Mouse (Mus musculus) lung, embryonic 16.5 days (tissue): ENCODE data around the gene Prr23a1. TPM values are rescaled to one million over a fixed set of nuclear protein-coding genes. Genes with fewer than 3 reads are reported as not detected.
"Not testable (repeated sequence)": the region's sequence is repeated elsewhere in the genome, so short reads cannot be mapped to it uniquely, and the experiment has no call there.

ENCODE experiments used
- ATAC-seq: fragments of 200-750 bp; cut with Nextera tagmentation; 2 replicates; pipeline ENCODE4 v1.8.0; 2017; ENCODE audit warnings: low read depth, mild to moderate bottlenecking, moderate library complexity
- H3K27ac ChIP-seq: fragments of 300-500 bp; sonication (generic); 2 replicates; pipeline ENCODE4 v1.5.1; 2014; ENCODE audit warnings: mild to moderate bottlenecking, control low read depth, low read length
- H3K27me3 ChIP-seq: fragments of 300-500 bp; sonication (generic); 2 replicates; pipeline ENCODE4 v1.6.1; 2014; ENCODE audit warnings: low read depth, low read length, mixed read lengths; ENCODE audit not compliant: control insufficient read depth, insufficient read depth
- H3K36me3 ChIP-seq: fragments of 300-500 bp; sonication (generic); 2 replicates; pipeline ENCODE4 v1.6.1; 2014; ENCODE audit warnings: low read length; ENCODE audit not compliant: control insufficient read depth, insufficient read depth
- H3K4me1 ChIP-seq: fragments of 300-500 bp; sonication (generic); replicated peaks from 2 replicates; pipeline ENCODE4 v1.6.1; 2014; ENCODE audit warnings: low read length, mixed read lengths; ENCODE audit not compliant: control insufficient read depth, insufficient read depth
- H3K4me2 ChIP-seq: fragments of 300-500 bp; sonication (generic); 2 replicates; pipeline ENCODE4 v1.6.1; 2014; ENCODE audit warnings: low read depth, low read length, control low read depth
- H3K4me3 ChIP-seq: fragments of 300-500 bp; sonication (generic); 2 replicates; pipeline ENCODE4 v1.5.1; 2014; ENCODE audit warnings: mild to moderate bottlenecking, low read length, control low read depth
- H3K9ac ChIP-seq: fragments of 300-500 bp; sonication (generic); 2 replicates; pipeline ENCODE4 v1.6.1; 2014; ENCODE audit warnings: low read length, control low read depth
- H3K9me3 ChIP-seq: fragments of 300-500 bp; sonication (generic); 2 replicates; pipeline ENCODE4 v1.6.1; 2016; ENCODE audit warnings: low read length; ENCODE audit not compliant: control insufficient read depth
- WGBS: fragments of 180-500 bp; shearing (Covaris S2); extraction: QIAGEN DNeasy Blood & Tissue Kit; methylation state at CpG from one replicate; pipeline ENCODE4 v1.1.7; 2014; 5-methylcytosine and 5-hydroxymethylcytosine counted together
- polyA plus RNA-seq: library from polyadenylated mRNA; unstranded; fragments of >200 nt; fragmentation: Nextera tagmentation; extraction: Ambion mirVana; gene quantifications from 2 replicates; pipeline ENCODE4 v1.2.1, GENCODE M21; 2015

The Prr23a1 gene
- not detected in 2 replicates for polyA plus RNA-seq

GRCm38 (mm10) chr9:98842117-98842516 lies at the start of gene Prr23a1:
Gene Prr23a1 (plus strand): TSS chr9:98842503.
- Histone ChIP-seq H3K27me3 (no peaks in the 10 kb centered on the region), H3K9me3 (0 out of 2 replicates have a peak, but pooled peaks cover 3% of the 10 kb centered on the region), H3K4me1 (no peaks in the 10 kb centered on the region), H3K4me3 (no peak within 1 kb of the TSS), H3K9ac (no peak within 1 kb of the TSS), H3K27ac (no peak within 1 kb of the TSS), H3K36me3 (no peaks in the 10 kb centered on the region), H3K4me2 (no peak within 1 kb of the TSS)
- no peak for ATAC-seq
- WGBS: 61% methylated on average over 22 of the region's 22 CpGs

GRCm38 (mm10) chr9:98799021-98799420 lies 43.3 kb upstream of the Prr23a1 start:
- no peaks in the 10 kb centered on the region for H3K36me3 ChIP-seq
- H3K9me3 ChIP-seq: no peaks in the 10 kb centered on the region
- no peaks in the 10 kb centered on the region for H3K27me3 ChIP-seq
- WGBS: 43% methylated on average over 1 of the region's 1 CpGs
- no peak overlapping the region for H3K4me2 ChIP-seq
- H3K4me1 ChIP-seq: no peaks in the 10 kb centered on the region
- ATAC-seq: no peak
- H3K9ac ChIP-seq: no peak overlapping the region
- no peak overlapping the region for H3K4me3 ChIP-seq
- no peak overlapping the region for H3K27ac ChIP-seq

GRCm38 (mm10) chr9:98803971-98804370 lies 38.3 kb upstream of the Prr23a1 start:
- WGBS: 62% methylated on average over 12 of the region's 12 CpGs
- no peaks in the 10 kb centered on the region for H3K36me3 ChIP-seq
- no peak for ATAC-seq

GRCm38 (mm10) chr9:98805511-98805910 lies 36.8 kb upstream of the Prr23a1 start:
- Histone ChIP-seq H3K4me1 (no peaks in the 10 kb centered on the region), H3K27me3 (no peaks in the 10 kb centered on the region), H3K9ac (no peak overlapping the region), H3K4me2 (no peak overlapping the region), H3K36me3 (no peaks in the 10 kb centered on the region), H3K9me3 (no peaks in the 10 kb centered on the region), H3K4me3 (no peak overlapping the region), H3K27ac (no peak overlapping the region)
- WGBS: 40% methylated on average over 15 of the region's 15 CpGs
- ATAC-seq: no peak

More at GRCm38 (mm10) chr9:98803971-98804370, 38.3 kb upstream of the Prr23a1 start:
- no peak overlapping the region for H3K4me2 ChIP-seq
- no peaks in the 10 kb centered on the region for H3K27me3 ChIP-seq
- H3K9ac ChIP-seq: no peak overlapping the region
- no peaks in the 10 kb centered on the region for H3K9me3 ChIP-seq
- H3K4me1 ChIP-seq: no peaks in the 10 kb centered on the region
- no peak overlapping the region for H3K27ac ChIP-seq
- no peak overlapping the region for H3K4me3 ChIP-seq

- no peaks in the 10 kb centered on the region for H3K9me3 ChIP-seq
- no peak for ATAC-seq
- no peaks in the 10 kb centered on the region for H3K36me3 ChIP-seq
- WGBS: 64% methylated on average over 3 of the region's 3 CpGs
- no peak overlapping the region for H3K4me2 ChIP-seq
- H3K9ac ChIP-seq: no peak overlapping the region
- no peak overlapping the region for H3K4me3 ChIP-seq
- no peak overlapping the region for H3K27ac ChIP-seq
- H3K4me1 ChIP-seq: no peaks in the 10 kb centered on the region
- H3K27me3 ChIP-seq: no peaks in the 10 kb centered on the region
Observed at GRCm38 (mm10) chr9:98805934-98806333, 36.4 kb upstream of the Prr23a1 start.

GRCm38 (mm10) chr9:98807631-98808030 lies 34.7 kb upstream of the Prr23a1 start:
- H3K27ac ChIP-seq: no peak overlapping the region

GRCm38 (mm10) chr9:98809526-98809925 lies 32.8 kb upstream of the Prr23a1 start:
- WGBS: 82% methylated on average over 1 of the region's 2 CpGs
- H3K4me1 ChIP-seq, ATAC-seq, H3K4me2 ChIP-seq, H3K27me3 ChIP-seq, H3K9ac ChIP-seq, H3K9me3 ChIP-seq, H3K36me3 ChIP-seq, H3K4me3 ChIP-seq, H3K27ac ChIP-seq: not testable (repeated sequence)

More at GRCm38 (mm10) chr9:98807631-98808030, 34.7 kb upstream of the Prr23a1 start:
- no peaks in the 10 kb centered on the region for H3K27me3 ChIP-seq
- WGBS: 77% methylated on average over 8 of the region's 8 CpGs
- H3K36me3 ChIP-seq: no peaks in the 10 kb centered on the region
- H3K9me3 ChIP-seq: no peaks in the 10 kb centered on the region
- no peak for ATAC-seq
- no peak overlapping the region for H3K4me3 ChIP-seq
- no peaks in the 10 kb centered on the region for H3K4me1 ChIP-seq
- H3K4me2 ChIP-seq: no peak overlapping the region
- H3K9ac ChIP-seq: no peak overlapping the region

- Histone ChIP-seq H3K4me3 (no peak overlapping the region), H3K36me3 (no peaks in the 10 kb centered on the region), H3K27me3 (no peaks in the 10 kb centered on the region), H3K4me1 (no peaks in the 10 kb centered on the region), H3K9me3 (no peaks in the 10 kb centered on the region), H3K27ac (no peak overlapping the region), H3K4me2 (no peak overlapping the region), H3K9ac (no peak overlapping the region)
- no peak for ATAC-seq
- 64% methylated on average over 3 of the region's 3 CpGs for WGBS
Observed at GRCm38 (mm10) chr9:98816066-98816465, 26.2 kb upstream of the Prr23a1 start.

- ATAC-seq: no peak
- no peaks in the 10 kb centered on the region for H3K36me3 ChIP-seq
- H3K9ac ChIP-seq: no peak overlapping the region
- H3K9me3 ChIP-seq: no peaks in the 10 kb centered on the region
- no peak overlapping the region for H3K4me2 ChIP-seq
- no peaks in the 10 kb centered on the region for H3K27me3 ChIP-seq
- H3K4me3 ChIP-seq: no peak overlapping the region
- H3K4me1 ChIP-seq: no peaks in the 10 kb centered on the region
- WGBS: 75% methylated on average over 7 of the region's 7 CpGs
- no peak overlapping the region for H3K27ac ChIP-seq
Observed at GRCm38 (mm10) chr9:98817592-98817991, 24.7 kb upstream of the Prr23a1 start.

- Histone ChIP-seq H3K4me3 (no peak overlapping the region), H3K27ac (no peak overlapping the region), H3K4me2 (no peak overlapping the region), H3K4me1 (no peaks in the 10 kb centered on the region), H3K36me3 (no peaks in the 10 kb centered on the region), H3K9ac (no peak overlapping the region), H3K27me3 (no peaks in the 10 kb centered on the region), H3K9me3 (no peaks in the 10 kb centered on the region)
- peak; percentile 20; the same call in 1 of the 2 replicates for ATAC-seq
- 63% methylated on average over 5 of the region's 5 CpGs for WGBS
Observed at GRCm38 (mm10) chr9:98818971-98819370, 23.3 kb upstream of the Prr23a1 start.
